Mouse (Mus musculus) CH12.LX (cell line): Measurements from ENCODE around the gene Ccnc. TPM values are rescaled to one million over a fixed set of nuclear protein-coding genes. Genes with fewer than 3 reads are reported as not detected.

Source experiments
- DNase-seq: peaks from one replicate; pipeline ENCODE4 v3.0.0-alpha.2; 2013; ENCODE audit errors: extremely low read depth
- H3K27ac ChIP-seq: 2 replicates; pipeline ENCODE4 v1.5.1; 2012; ENCODE audit warnings: low read depth, mild to moderate bottlenecking, control low read depth, moderate library complexity; ENCODE audit not compliant: insufficient read depth
- H3K27me3 ChIP-seq: replicated peaks from 2 replicates; pipeline ENCODE3; 2012; ENCODE audit warnings: inconsistent platforms
- H3K36me3 ChIP-seq, 2 experiments: replicated peaks in 1 of 2; 2 replicates each; pipeline versions ENCODE3 to v1.6.1; 2012; ENCODE audit warnings: inconsistent platforms in 1 of 2, low read length in 1 of 2, mild to moderate bottlenecking in 1 of 2, mixed read lengths in 1 of 2, moderate library complexity in 1 of 2; ENCODE audit not compliant: control insufficient read depth in 1 of 2, insufficient read depth in 1 of 2
- H3K4me1 ChIP-seq, 2 experiments: 2 replicates each; pipeline ENCODE4 v1.6.1; 2012; ENCODE audit warnings: inconsistent platforms in 1 of 2, moderate library complexity in 1 of 2; ENCODE audit not compliant: insufficient read depth in 2 of 2, control insufficient read depth in 1 of 2
- H3K4me2 ChIP-seq: 2 replicates; pipeline ENCODE4 v1.6.1; 2012; ENCODE audit warnings: low read depth, mild to moderate bottlenecking, control low read depth; ENCODE audit not compliant: poor library complexity, insufficient read depth, severe bottlenecking
- H3K4me3 ChIP-seq, 3 experiments: fragments of 150-350 bp in 1 of 3; sonication (generic) in 1 of 3; replicated peaks in 1 of 3; 2 replicates each; pipeline versions ENCODE3 to v1.5.1; 2011 to 2012; ENCODE audit warnings: low read depth in 2 of 3, low read length in 2 of 3, mild to moderate bottlenecking in 2 of 3, moderate library complexity in 2 of 3, control low read depth in 1 of 3, improper control_type of control experiment in 1 of 3, inconsistent platforms in 1 of 3, mixed read lengths in 1 of 3; ENCODE audit not compliant: poor library complexity in 1 of 3
- H3K79me2 ChIP-seq: replicated peaks from 2 replicates; pipeline ENCODE4 v1.6.1; 2012; ENCODE audit warnings: mild to moderate bottlenecking, moderate library complexity; ENCODE audit not compliant: control insufficient read depth, poor library complexity, insufficient read depth, severe bottlenecking; ENCODE audit errors: extremely low read depth
- H3K9ac ChIP-seq: 2 replicates; pipeline ENCODE4 v1.6.1; 2012; ENCODE audit warnings: low read depth, mild to moderate bottlenecking, control low read depth, moderate library complexity; ENCODE audit not compliant: insufficient read depth
- H3K9me3 ChIP-seq: replicated peaks from 2 replicates; pipeline ENCODE3; 2012; ENCODE audit warnings: low read length, inconsistent platforms, mixed read lengths
- BHLHE40 ChIP-seq: IDR thresholded peaks from 2 replicates; pipeline ENCODE4 v1.6.1; 2011; ENCODE audit warnings: mild to moderate bottlenecking, low read depth, low read length, improper control_type of control experiment
- CHD1 ChIP-seq: IDR thresholded peaks from 2 replicates; pipeline ENCODE4 v1.6.1; 2012; ENCODE audit warnings: low read depth, low read length, improper control_type of control experiment, inconsistent platforms
- CHD2 ChIP-seq: IDR thresholded peaks from 2 replicates; pipeline ENCODE4 v1.6.1; 2011; ENCODE audit warnings: low read length, improper control_type of control experiment
- E2F4 ChIP-seq: IDR thresholded peaks from 2 replicates; pipeline ENCODE4 v1.6.1; 2011; ENCODE audit warnings: low read depth, low read length, improper control_type of control experiment; ENCODE audit not compliant: insufficient replicate concordance
- EP300 ChIP-seq: IDR thresholded peaks from 2 replicates; pipeline ENCODE4 v1.6.1; 2011; ENCODE audit warnings: low read length, improper control_type of control experiment
- GABPA ChIP-seq: IDR thresholded peaks from 2 replicates; pipeline ENCODE4 v1.6.1; 2012; ENCODE audit warnings: low read depth, low read length, improper control_type of control experiment, inconsistent platforms; ENCODE audit not compliant: insufficient replicate concordance
- MEF2A ChIP-seq: IDR thresholded peaks from 2 replicates; pipeline ENCODE4 v1.6.1; 2014; ENCODE audit warnings: low read depth, mild to moderate bottlenecking, inconsistent platforms, low read length, improper control_type of control experiment, borderline replicate concordance
- MYC ChIP-seq: IDR thresholded peaks from 2 replicates; pipeline ENCODE4 v1.6.1; 2011; ENCODE audit warnings: low read depth, mild to moderate bottlenecking, improper control_type of control experiment, low read length
- NELFE ChIP-seq: IDR thresholded peaks from 2 replicates; pipeline ENCODE4 v1.6.1; 2011; ENCODE audit warnings: low read depth, low read length, improper control_type of control experiment
- PAX5 ChIP-seq: IDR thresholded peaks from 2 replicates; pipeline ENCODE4 v1.6.1; 2012; ENCODE audit warnings: low read length, inconsistent platforms, mixed read lengths
- POLR2A ChIP-seq: IDR thresholded peaks from 2 replicates; pipeline ENCODE4 v1.6.1; 2011; ENCODE audit warnings: low read depth, mild to moderate bottlenecking, improper control_type of control experiment, low read length
- POLR2AphosphoS2 ChIP-seq: IDR thresholded peaks from 2 replicates; pipeline ENCODE4 v1.6.1; 2011; ENCODE audit warnings: low read depth, low read length, improper control_type of control experiment
- RCOR1 ChIP-seq: conservative IDR thresholded peaks from 2 replicates; pipeline ENCODE4 v1.6.1; 2012; ENCODE audit warnings: low read depth, mild to moderate bottlenecking, inconsistent platforms, low read length, improper control_type of control experiment
- SIN3A ChIP-seq: IDR thresholded peaks from 2 replicates; pipeline ENCODE4 v1.6.1; 2012; ENCODE audit warnings: low read length, improper control_type of control experiment, inconsistent platforms
- TBP ChIP-seq: conservative IDR thresholded peaks from 2 replicates; pipeline ENCODE4 v1.6.1; 2011; ENCODE audit warnings: low read depth, low read length, improper control_type of control experiment
- UBTF ChIP-seq: IDR thresholded peaks from 2 replicates; pipeline ENCODE4 v1.6.1; 2012; ENCODE audit warnings: low read depth, mild to moderate bottlenecking, inconsistent platforms, low read length, improper control_type of control experiment, moderate library complexity
- dilution Hi-C: fragments of 300-500 bp; cut with MboI; formaldehyde crosslinking; loops from 2 replicates; pipeline ENCODE4 v1.14.3; 2020; ENCODE audit warnings: low sequenced_read_pairs; ENCODE audit not compliant: extremely low pct_unique_long_range_greater_than_20kb, extremely low pct_ligation_motif_present
- in situ Hi-C: fragments of 300-500 bp; cut with MboI; formaldehyde crosslinking; loops from 3 replicates; pipeline ENCODE4 v1.14.3; 2019; ENCODE audit warnings: low sequenced_read_pairs, low pct_ligation_motif_present, low pct_unique_long_range_greater_than_20kb, mixed read lengths
- polyA plus RNA-seq: library from polyadenylated mRNA; unstranded; fragments of >175 nt; gene quantifications from 2 replicates; pipeline ENCODE4 v1.2.1, GENCODE M21; 2012; ENCODE audit warnings: low read depth; ENCODE audit not compliant: insufficient read length
- total RNA-seq, 2 experiments: library from RNA; depleted of rRNA; stranded (reverse); fragments of 300-350 nt in 1 of 2; fragments of >200 nt in 1 of 2; gene quantifications; 2 replicates each; pipeline ENCODE4 v1.2.3; 2012 to 2014

The Ccnc gene
- total and polyA plus RNA-seq, 3 experiments, result 20.7 to 61.4 (median 32.3) TPM

- Histone ChIP-seq H3K4me2 (no peak overlapping the region), H3K27me3 (no peaks in the 10 kb centered on the region), H3K27ac (no peak overlapping the region), H3K4me3 (no peak overlapping the region), H3K79me2 (no peaks in the 10 kb centered on the region), H3K4me1 (no peaks in the 10 kb centered on the region), H3K9me3 (no peaks in the 10 kb centered on the region), H3K9ac (no peak overlapping the region), H3K36me3 (peaks cover 46 to 84% of the 10 kb centered on the region in 2 experiments)
- in situ Hi-C loops (no loop called here), dilution Hi-C loops (no loop called here)
- no peak for TF ChIP-seq CHD2
- TF ChIP-seq E2F4, result no peak
- no peak for TF ChIP-seq NELFE
- TF ChIP-seq SIN3A, result no peak
- TF ChIP-seq EP300, result no peak
- no peak for TF ChIP-seq PAX5
- no peak for TF ChIP-seq CHD1
- no peak for TF ChIP-seq RCOR1
- no peak for TF ChIP-seq POLR2AphosphoS2
- TF ChIP-seq TBP, result no peak
- no peak for TF ChIP-seq GABPA
- TF ChIP-seq MEF2A, result no peak
- no peak for TF ChIP-seq MYC
- TF ChIP-seq BHLHE40, result no peak
- TF ChIP-seq UBTF, result no peak
- TF ChIP-seq POLR2A, result no peak
- DNase-seq, result no peak
Observed at GRCm38 (mm10) chr4:21807204-21807603, 79.7 kb downstream of the Ccnc start.

Other genes with a start within 250 kb of the Ccnc start
- gene Prdm13, start 41.7 kb upstream of the Ccnc start, total RNA-seq (2012; rRNA removed), result not detected in 2 replicates
- gene Prdm13, start 41.7 kb upstream of the Ccnc start, total RNA-seq (2014; rRNA removed), result not detected in 2 replicates
- gene Prdm13, start 41.7 kb upstream of the Ccnc start, polyA plus RNA-seq, result not detected in 2 replicates
- gene Usp45, start 39.5 kb downstream of the Ccnc start, total RNA-seq (2012; rRNA removed), result 17.4 and 17.5 TPM in 2 replicates
- gene Usp45, start 39.5 kb downstream of the Ccnc start, total RNA-seq (2014; rRNA removed), result 30.6 and 37.0 TPM in 2 replicates
- 16.7 and 23.3 TPM in 2 replicates for gene Usp45, start 39.5 kb downstream of the Ccnc start, polyA plus RNA-seq
- gene Tstd3, start 39.5 kb downstream of the Ccnc start, total RNA-seq (2012; rRNA removed), result 24.6 and 25.6 TPM in 2 replicates
- 51.0 and 57.1 TPM in 2 replicates for gene Tstd3, start 39.5 kb downstream of the Ccnc start, total RNA-seq (2014; rRNA removed)
- gene Tstd3, start 39.5 kb downstream of the Ccnc start, polyA plus RNA-seq, result 37.2 and 39.9 TPM in 2 replicates
- gene Pnisr, start 119.9 kb downstream of the Ccnc start, total RNA-seq (2012; rRNA removed), result 48.1 and 51.3 TPM in 2 replicates
- gene Pnisr, start 119.9 kb downstream of the Ccnc start, total RNA-seq (2014; rRNA removed), result 32.9 and 40.7 TPM in 2 replicates
- 95.2 and 118 TPM in 2 replicates for gene Pnisr, start 119.9 kb downstream of the Ccnc start, polyA plus RNA-seq
- 6.7 and 8.2 TPM in 2 replicates for gene Coq3, start 152.0 kb downstream of the Ccnc start, total RNA-seq (2012; rRNA removed)
- gene Coq3, start 152.0 kb downstream of the Ccnc start, total RNA-seq (2014; rRNA removed), result 9.0 and 9.2 TPM in 2 replicates
- gene Coq3, start 152.0 kb downstream of the Ccnc start, polyA plus RNA-seq, result 5.1 and 5.7 TPM in 2 replicates
- gene Faxc, start 203.6 kb downstream of the Ccnc start, total RNA-seq (2012; rRNA removed), result 1.7 and 2.1 TPM in 2 replicates
- 0.16 TPM in 2 replicates for gene Faxc, start 203.6 kb downstream of the Ccnc start, total RNA-seq (2014; rRNA removed)
- 0.33 and 0.37 TPM in 2 replicates for gene Faxc, start 203.6 kb downstream of the Ccnc start, polyA plus RNA-seq